Mouse (Mus musculus) intestine, embryonic 16.5 days (tissue): Measurements from ENCODE around the gene Nqo2. TPM values are rescaled to one million over a fixed set of nuclear protein-coding genes. Genes with fewer than 3 reads are reported as not detected.

Source experiments
- ATAC-seq: fragments of 200-750 bp; cut with Nextera tagmentation; 2 replicates; pipeline ENCODE4 v1.8.0; 2017; ENCODE audit warnings: moderate TSS enrichment, moderate library complexity
- H3K27ac ChIP-seq: fragments of 300-500 bp; sonication (generic); 2 replicates; pipeline ENCODE4 v1.5.1; 2014; ENCODE audit warnings: mild to moderate bottlenecking, low read length
- H3K27me3 ChIP-seq: fragments of 300-500 bp; sonication (generic); replicated peaks from 2 replicates; pipeline ENCODE4 v1.6.1; 2014; ENCODE audit warnings: low read length, control low read depth, mixed read lengths; ENCODE audit not compliant: control insufficient read depth, insufficient read depth
- H3K36me3 ChIP-seq: fragments of 300-500 bp; sonication (generic); 2 replicates; pipeline ENCODE4 v1.6.1; 2014; ENCODE audit warnings: low read length, control low read depth; ENCODE audit not compliant: control insufficient read depth, insufficient read depth
- H3K4me1 ChIP-seq: fragments of 300-500 bp; sonication (generic); 2 replicates; pipeline ENCODE4 v1.6.1; 2014; ENCODE audit warnings: low read length, control low read depth, mixed read lengths; ENCODE audit not compliant: control insufficient read depth, insufficient read depth
- H3K4me2 ChIP-seq: fragments of 300-500 bp; sonication (generic); 2 replicates; pipeline ENCODE4 v1.6.1; 2014; ENCODE audit warnings: low read depth, low read length, control low read depth
- H3K4me3 ChIP-seq: fragments of 300-500 bp; sonication (generic); 2 replicates; pipeline ENCODE4 v1.5.1; 2014; ENCODE audit warnings: mild to moderate bottlenecking, low read length
- H3K9ac ChIP-seq: fragments of 300-500 bp; sonication (generic); 2 replicates; pipeline ENCODE4 v1.6.1; 2014; ENCODE audit warnings: low read depth, low read length
- H3K9me3 ChIP-seq: fragments of 300-500 bp; sonication (generic); 2 replicates; pipeline ENCODE4 v1.6.1; 2016; ENCODE audit warnings: low read length, control low read depth; ENCODE audit not compliant: control insufficient read depth
- WGBS: fragments of 180-500 bp; shearing (Covaris S2); extraction: QIAGEN DNeasy Blood & Tissue Kit; methylation state at CpG from one replicate; pipeline ENCODE4 v1.1.7; 2014; 5-methylcytosine and 5-hydroxymethylcytosine counted together
- polyA plus RNA-seq: library from polyadenylated mRNA; unstranded; fragments of >200 nt; fragmentation: Nextera tagmentation; extraction: Ambion mirVana; gene quantifications from 2 replicates; pipeline ENCODE4 v1.2.1, GENCODE M21; 2015

Gene Nqo2
- polyA plus RNA-seq, 1 experiment from 2014 or later = 54.3 TPM

DNA sequence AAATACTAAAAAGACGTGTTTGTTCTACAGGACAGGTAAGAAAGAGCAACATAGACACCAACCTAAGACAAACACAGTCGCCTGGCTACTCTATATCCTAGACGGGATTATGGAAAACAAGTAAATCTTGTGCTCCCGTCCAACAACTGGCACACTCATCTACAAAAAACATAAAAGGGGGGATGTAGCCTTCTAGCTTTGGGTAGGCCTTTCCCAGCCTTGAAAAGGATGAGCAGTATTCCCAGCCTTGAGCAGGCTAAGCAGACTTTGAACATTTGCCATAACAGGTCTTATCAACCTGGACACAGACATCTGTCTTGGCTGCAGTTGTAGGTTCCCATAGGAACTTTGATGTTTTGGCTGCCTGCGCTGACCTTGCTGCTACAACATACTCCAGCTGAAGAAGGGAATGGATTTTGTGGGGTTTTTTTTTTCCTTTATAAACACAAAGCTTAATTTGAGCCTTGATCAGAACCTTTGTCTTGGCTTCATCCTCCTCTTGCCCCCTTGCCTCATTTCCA is 23.1 kb upstream of the Nqo2 start:
- no peaks in the 10 kb centered on the region for H3K36me3 ChIP-seq
- no peak overlapping the region for H3K4me2 ChIP-seq
- 82% methylated on average over 5 of the region's 5 CpGs for WGBS
- no peak overlapping the region for H3K9ac ChIP-seq
- H3K9me3 ChIP-seq = no peaks in the 10 kb centered on the region
- H3K4me3 ChIP-seq = no peak overlapping the region
- no peak for ATAC-seq
- no peak overlapping the region for H3K27ac ChIP-seq
- H3K4me1 ChIP-seq = peaks cover 5% of the 10 kb centered on the region
- no peaks in the 10 kb centered on the region for H3K27me3 ChIP-seq

DNA sequence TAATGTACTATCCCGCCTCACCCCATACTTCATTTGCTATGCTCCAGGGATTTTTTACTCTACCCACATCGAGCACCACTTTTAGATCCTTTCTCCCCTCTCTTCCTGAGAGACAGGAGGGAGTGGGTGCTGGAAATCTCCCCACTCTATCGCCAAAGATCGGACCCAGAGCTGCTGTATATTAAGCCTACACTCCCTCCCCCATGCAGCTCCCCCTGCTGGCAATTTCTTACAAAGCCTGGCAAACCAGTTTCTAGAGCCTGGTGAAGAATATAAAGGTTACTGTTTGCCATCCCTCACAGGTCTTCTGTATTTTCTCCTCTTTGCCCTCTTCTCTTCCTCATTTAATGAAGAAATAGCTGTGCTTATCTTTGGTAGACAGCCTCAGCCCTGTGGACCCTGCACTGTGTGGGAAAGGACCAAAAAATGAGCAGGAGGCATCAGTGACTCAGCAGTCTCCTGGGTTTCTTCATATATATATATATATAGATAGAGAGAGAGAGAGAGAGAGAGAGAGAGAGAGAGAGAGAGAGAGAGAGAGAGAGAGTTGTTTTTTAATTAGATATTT is 22.2 kb upstream of the Nqo2 start:
- Histone ChIP-seq H3K36me3 (no peaks in the 10 kb centered on the region), H3K4me1 (no peaks in the 10 kb centered on the region), H3K4me2 (no peak overlapping the region), H3K27ac (no peak overlapping the region), H3K9me3 (no peaks in the 10 kb centered on the region), H3K27me3 (no peaks in the 10 kb centered on the region), H3K4me3 (no peak overlapping the region), H3K9ac (no peak overlapping the region)
- WGBS = 47% methylated on average over 4 of the region's 4 CpGs
- no peak for ATAC-seq

GRCm38 (mm10) chr13:33951308-33952074 is 13.0 kb upstream of the Nqo2 start:
- H3K27me3 ChIP-seq = no peaks in the 10 kb centered on the region
- no peaks in the 10 kb centered on the region for H3K4me1 ChIP-seq
- H3K4me2 ChIP-seq = no peak overlapping the region
- no peak overlapping the region for H3K4me3 ChIP-seq
- H3K27ac ChIP-seq = no peak overlapping the region
- H3K9ac ChIP-seq = no peak overlapping the region
- H3K36me3 ChIP-seq = no peaks in the 10 kb centered on the region
- ATAC-seq = no peak
- no peaks in the 10 kb centered on the region for H3K9me3 ChIP-seq
- WGBS = 86% methylated on average over 4 of the region's 4 CpGs

DNA sequence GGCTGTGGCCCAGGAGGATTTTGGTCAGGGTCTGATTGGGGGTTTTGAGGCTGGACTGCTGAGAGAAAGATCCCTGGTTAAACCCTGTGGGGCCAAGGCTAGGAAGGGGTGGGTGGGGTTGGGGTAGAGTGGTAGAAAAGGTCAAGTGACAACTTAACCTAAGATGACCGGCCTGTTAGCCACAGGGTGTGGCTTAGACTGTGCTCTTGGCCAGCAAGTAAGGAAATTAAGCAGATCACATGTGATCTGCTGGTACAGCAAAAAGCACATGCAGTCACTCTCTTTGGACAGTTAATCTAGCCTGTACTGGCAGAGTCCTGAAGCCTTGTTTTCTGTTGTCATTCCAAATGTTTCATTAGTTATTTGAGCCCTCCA is 12.4 kb upstream of the Nqo2 start:
- Histone ChIP-seq H3K9me3 (no peaks in the 10 kb centered on the region), H3K4me3 (no peak overlapping the region), H3K27ac (no peak overlapping the region), H3K9ac (no peak overlapping the region), H3K27me3 (no peaks in the 10 kb centered on the region), H3K4me1 (no peaks in the 10 kb centered on the region), H3K36me3 (no peaks in the 10 kb centered on the region), H3K4me2 (no peak overlapping the region)
- 70% methylated on average over 1 of the region's 1 CpGs for WGBS
- no peak for ATAC-seq

DNA sequence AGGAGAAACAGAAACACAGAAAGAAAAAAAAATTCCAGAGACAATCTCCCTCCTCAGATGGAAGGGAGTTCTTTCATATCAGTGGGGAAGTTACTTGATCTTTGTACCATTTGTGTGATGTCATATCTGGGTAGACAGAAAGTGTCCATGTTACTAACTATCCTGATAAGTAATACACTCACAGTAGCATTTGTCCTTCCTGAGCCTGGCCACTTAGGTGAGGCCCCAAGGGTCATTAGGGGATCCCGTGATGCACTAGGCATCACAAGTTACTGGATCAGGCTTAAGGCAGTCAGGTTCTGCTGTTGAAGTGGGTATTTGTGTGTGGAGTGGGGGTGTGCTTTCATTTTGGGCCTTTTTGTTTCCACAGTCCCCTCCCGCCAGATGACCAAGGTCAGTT is 11.5 kb upstream of the Nqo2 start:
- peak; percentile 57 for ATAC-seq
- H3K4me1 ChIP-seq = no peaks in the 10 kb centered on the region
- no peaks in the 10 kb centered on the region for H3K9me3 ChIP-seq
- H3K4me3 ChIP-seq = no peak overlapping the region
- no peak overlapping the region; the same call in 1 of the 2 replicates for H3K27ac ChIP-seq
- no peaks in the 10 kb centered on the region for H3K27me3 ChIP-seq
- 75% methylated on average over 2 of the region's 2 CpGs for WGBS
- H3K4me2 ChIP-seq = no peak overlapping the region
- H3K36me3 ChIP-seq = no peaks in the 10 kb centered on the region
- H3K9ac ChIP-seq = no peak overlapping the region

- Histone ChIP-seq H3K4me2 (no peak overlapping the region), H3K4me1 (no peaks in the 10 kb centered on the region), H3K9ac (no peak overlapping the region), H3K9me3 (no peaks in the 10 kb centered on the region), H3K4me3 (no peak overlapping the region), H3K27ac (no peak overlapping the region), H3K36me3 (no peaks in the 10 kb centered on the region), H3K27me3 (no peaks in the 10 kb centered on the region)
- 39% methylated on average over 6 of the region's 6 CpGs for WGBS
- peak; percentile 31; the same call in 1 of the 2 replicates for ATAC-seq
These were observed 7.7 kb upstream of the Nqo2 start for GRCm38 (mm10) chr13:33956571-33957421.

GRCm38 (mm10) chr13:33959771-33960170 is 4.7 kb upstream of the Nqo2 start:
- Histone ChIP-seq H3K4me1 (no peaks in the 10 kb centered on the region), H3K4me2 (no peak overlapping the region), H3K36me3 (no peaks in the 10 kb centered on the region), H3K27me3 (no peaks in the 10 kb centered on the region), H3K9me3 (no peaks in the 10 kb centered on the region), H3K9ac (no peak overlapping the region), H3K27ac (no peak overlapping the region), H3K4me3 (no peak overlapping the region)
- no peak for ATAC-seq
- WGBS = 82% methylated on average over 2 of the region's 2 CpGs

DNA sequence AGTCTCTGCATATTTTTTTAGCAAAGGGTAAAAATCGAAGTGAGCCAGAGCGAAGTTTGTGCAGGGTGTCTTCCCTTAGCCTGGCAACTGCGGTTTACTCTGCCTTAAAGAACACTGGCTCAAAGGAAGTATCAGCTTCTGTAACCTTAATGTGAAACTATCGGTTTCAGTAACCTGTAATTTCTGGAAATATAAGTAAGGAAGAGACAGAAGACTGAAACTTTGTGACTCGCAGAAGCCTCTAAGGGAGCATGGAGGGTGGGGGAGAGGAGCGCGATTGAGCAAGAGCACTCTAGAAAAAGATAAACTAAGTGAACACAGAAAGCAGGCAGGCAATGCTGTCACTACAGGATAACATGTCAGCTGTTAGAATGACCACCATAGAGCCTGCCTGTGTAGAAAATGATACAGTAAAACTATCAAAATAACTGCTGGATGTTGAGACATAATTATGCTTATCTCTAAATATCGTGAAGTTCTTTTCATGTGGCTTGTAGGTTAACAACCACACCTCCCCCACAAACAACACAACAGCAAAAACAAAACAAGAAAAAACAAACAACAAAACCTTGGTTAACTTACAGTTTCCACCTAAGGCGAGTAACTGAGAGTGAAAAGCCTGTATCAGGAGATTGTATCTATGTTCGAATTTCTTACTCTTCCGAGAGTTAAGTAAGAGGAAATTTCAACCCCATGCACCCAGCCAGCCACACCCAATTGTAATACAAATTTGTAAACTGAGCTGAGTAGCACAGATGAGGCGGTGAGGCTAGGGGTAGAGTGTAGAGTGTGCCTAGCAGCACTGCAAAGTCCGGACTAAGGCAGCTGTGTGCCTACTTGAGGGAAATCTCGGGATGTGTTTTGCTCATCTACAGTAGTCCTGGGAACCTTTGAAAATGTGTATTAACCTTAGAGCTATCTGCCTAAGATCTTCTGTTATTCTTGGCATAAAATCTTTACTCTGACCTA is 853 bp downstream of the Nqo2 start:
- H3K27me3 ChIP-seq = no peaks in the 10 kb centered on the region
- ATAC-seq = peak; percentile 77
- WGBS = 10% methylated on average over 14 of the region's 14 CpGs

More for the DNA sequence above, 853 bp downstream of the Nqo2 start:
- H3K4me3 ChIP-seq = peak overlapping the region; percentile 71
- H3K4me2 ChIP-seq = peak overlapping the region; percentile 56
- H3K9me3 ChIP-seq = no peaks in the 10 kb centered on the region
- H3K9ac ChIP-seq = peak overlapping the region; percentile 77
- no peaks in the 10 kb centered on the region for H3K36me3 ChIP-seq
- H3K4me1 ChIP-seq = peaks cover 12% of the 10 kb centered on the region
- H3K27ac ChIP-seq = peak overlapping the region; percentile 99
